Mouse (Mus musculus) stomach, postnatal 0 days (tissue): ENCODE data around the gene Pus7.

Experiments used
- CTCF ChIP-seq: IDR thresholded peaks from 2 replicates; pipeline ENCODE4 v1.5.1; 2016; ENCODE audit warnings: antibody characterized with exemption, low read depth, mild to moderate bottlenecking, moderate library complexity
- EP300 ChIP-seq: optimal IDR thresholded peaks from 2 replicates; pipeline ENCODE3; 2016; ENCODE audit warnings: antibody characterized with exemption

GRCm38 (mm10) chr5:23824171-23824733, 40.7 kb upstream of the Pus7 start:
- TF ChIP-seq EP300 (no peak), CTCF (no peak)
